In genomic region chr19:24030511-24030870, GRCm38 (mm10) we compare ENCODE assay signal across 9 mouse cellular contexts. TPM values are rescaled to one million over a fixed set of nuclear protein-coding genes. Genes with fewer than 3 reads are reported as not detected.
A peak's percentile ranks its signal among the peaks of the same experiment; 100 is the strongest.
DNase-seq lines count a peak whose midpoint lies in the region; ATAC-seq and TF ChIP-seq lines count a peak whose summit lies in the region.
"Had no signal": no experiment of that assay in that cellular context is flagged by ENCODE, and none has a peak within 500 bp of the region (broad histone marks: within the 10 kb centered on the region; RNA-seq: fewer than 3 reads in every experiment).

No protein-coding gene starts in this region.

- H3K9me3 ChIP-seq in ES-E14 (ENCODE audit: control insufficient read depth, insufficient read depth, low read depth, low read length): no peaks in the 10 kb centered on the region
- H3K9me3 ChIP-seq in forebrain, embryonic 10.5 days: no peaks in the 10 kb centered on the region
- H3K9me3 ChIP-seq in hindbrain, embryonic 13.5 days: no peaks in the 10 kb centered on the region
- H3K9me3 ChIP-seq in limb, embryonic 13.5 days: no peaks in the 10 kb centered on the region
- no peaks in the 10 kb centered on the region for H3K9me3 ChIP-seq in neural tube, embryonic 12.5 days

- no peak overlapping the region for H3K27ac ChIP-seq in ES-E14 (ENCODE audit: insufficient read depth, low read depth, low read length, poor library complexity, severe bottlenecking)
- peak overlapping the region; percentile 80 for H3K27ac ChIP-seq in forebrain, embryonic 10.5 days
- H3K27ac ChIP-seq in hindbrain, embryonic 13.5 days: peak overlapping the region; percentile 60
- H3K27ac ChIP-seq in limb, embryonic 13.5 days: no peak overlapping the region
- H3K27ac ChIP-seq in neural tube, embryonic 12.5 days: no peak overlapping the region

- H3K27me3 ChIP-seq in forebrain, embryonic 10.5 days (ENCODE audit: poor library complexity, severe bottlenecking): peaks cover 69% of the 10 kb centered on the region
- H3K27me3 ChIP-seq in hindbrain, embryonic 13.5 days: peaks cover 36% of the 10 kb centered on the region
- peaks cover 58% of the 10 kb centered on the region for H3K27me3 ChIP-seq in limb, embryonic 13.5 days
- H3K27me3 ChIP-seq in neural tube, embryonic 12.5 days (replicated peaks): peaks cover 23% of the 10 kb centered on the region

- H3K9ac ChIP-seq in ES-E14 (ENCODE audit: insufficient read depth, low read depth, low read length, poor library complexity, severe bottlenecking): peak overlapping the region; percentile 6
- peak overlapping the region; percentile 77 for H3K9ac ChIP-seq in hindbrain, embryonic 13.5 days
- H3K9ac ChIP-seq in limb, embryonic 13.5 days: peak overlapping the region; percentile 73
- peak overlapping the region; percentile 66 for H3K9ac ChIP-seq in neural tube, embryonic 12.5 days

- H3K4me3 ChIP-seq in ES-E14 (ENCODE audit: insufficient read depth in 1 of 2, low read depth in 1 of 2, low read length in 2 of 2, poor library complexity in 1 of 2, severe bottlenecking in 1 of 2): peak overlapping the region; percentile 63 to 76
- H3K4me3 ChIP-seq in forebrain, embryonic 10.5 days: peak overlapping the region; percentile 68
- peak overlapping the region; percentile 77 for H3K4me3 ChIP-seq in hindbrain, embryonic 13.5 days
- H3K4me3 ChIP-seq in limb, embryonic 13.5 days: peak overlapping the region; percentile 62
- peak overlapping the region; percentile 65 for H3K4me3 ChIP-seq in neural tube, embryonic 12.5 days

- ATAC-seq in hindbrain, embryonic 13.5 days (ENCODE audit: low FRiP score): peak; percentile 73
- peak; percentile 61 for ATAC-seq in limb, embryonic 13.5 days (ENCODE audit: low FRiP score, low read depth)
- ATAC-seq in neural tube, embryonic 12.5 days (ENCODE audit: low FRiP score, low read depth): peak; percentile 80

- no peaks in the 10 kb centered on the region for H3K36me3 ChIP-seq in ES-E14 (ENCODE audit: control insufficient read depth, insufficient read depth, low read length, poor library complexity, severe bottlenecking)
- H3K36me3 ChIP-seq in forebrain, embryonic 10.5 days (replicated peaks): no peaks in the 10 kb centered on the region
- no peaks in the 10 kb centered on the region for H3K36me3 ChIP-seq in hindbrain, embryonic 13.5 days
- H3K36me3 ChIP-seq in limb, embryonic 13.5 days: no peaks in the 10 kb centered on the region
- H3K36me3 ChIP-seq in neural tube, embryonic 12.5 days: no peaks in the 10 kb centered on the region

- WGBS in forebrain, embryonic 10.5 days: 3% methylated on average over 49 of the region's 49 CpGs
- WGBS in hindbrain, embryonic 13.5 days: under 1% methylated on average over 30 of the region's 49 CpGs
- 0% methylated on average over 42 of the region's 49 CpGs for WGBS in limb, embryonic 13.5 days
- WGBS in neural tube, embryonic 12.5 days: under 1% methylated on average over 45 of the region's 49 CpGs

- in situ Hi-C loops in ES-E14 (cut with MboI; ENCODE audit: low sequenced_read_pairs in 2 of 2, unreplicated experiment in 2 of 2): no loop called here

- peak overlapping the region; percentile 83 for H3K4me2 ChIP-seq in hindbrain, embryonic 13.5 days
- H3K4me2 ChIP-seq in limb, embryonic 13.5 days (replicated peaks): peak overlapping the region; percentile 98
- peak overlapping the region; percentile 93 for H3K4me2 ChIP-seq in neural tube, embryonic 12.5 days (replicated peaks)

- peaks cover 5 to 8% of the 10 kb centered on the region in 2 experiments for H3K4me1 ChIP-seq in ES-E14 (ENCODE audit: control insufficient read depth in 2 of 2, insufficient read depth in 2 of 2, low read length in 2 of 2, poor library complexity in 1 of 2)
- peaks cover 69% of the 10 kb centered on the region for H3K4me1 ChIP-seq in forebrain, embryonic 10.5 days
- peaks cover 19% of the 10 kb centered on the region for H3K4me1 ChIP-seq in hindbrain, embryonic 13.5 days (replicated peaks)
- peaks cover 7% of the 10 kb centered on the region for H3K4me1 ChIP-seq in limb, embryonic 13.5 days
- peaks cover 11% of the 10 kb centered on the region; the same call in 1 of the 2 replicates for H3K4me1 ChIP-seq in neural tube, embryonic 12.5 days

- DNase-seq in adrenal gland, postnatal 10 days: peak; percentile 47
- no peak for DNase-seq in adrenal gland, postnatal 4 days (ENCODE audit: low spot score in 2 of 2)
- no peak for DNase-seq in ES-E14 (ENCODE audit: low read depth, low spot score)
- DNase-seq in forebrain, embryonic 10.5 days (ENCODE audit: extremely low spot score, low spot score): no peak
- DNase-seq in yolk sac, embryonic 10.5 days (ENCODE audit: low spot score): no peak

TF ChIP-seq in ES-E14, 5 proteins besides CTCF, POLR2A, EP300 and RAD21:
- no peak for TF ChIP-seq HCFC1 (IDR thresholded peaks at IDR 0.05; ENCODE audit: borderline replicate concordance, insufficient read depth, low read length)
- TF ChIP-seq ZNF384 (IDR thresholded peaks at IDR 0.05; ENCODE audit: low read depth, low read length): no peak
- TF ChIP-seq ZC3H11A (IDR thresholded peaks at IDR 0.05; ENCODE audit: borderline replicate concordance, low read depth, low read length): no peak
- TF ChIP-seq MAFK (IDR thresholded peaks at IDR 0.05; ENCODE audit: insufficient read depth, low read depth, low read length): no peak
- no peak for TF ChIP-seq CHD2 (IDR thresholded peaks at IDR 0.05; ENCODE audit: low read depth, low read length)

RNA-seq across cellular contexts. Expression of gene Fam189a2, which starts 0.3 kb away (rescaled TPM):
- 10 to 100 TPM in 1 of 2 experiments, 1 to 10 TPM in 1; 9.8 to 14.1 TPM for total RNA-seq in adrenal gland, postnatal 10 days (2021)
- 10 to 100 TPM; 12.0 to 12.9 TPM for total RNA-seq in adrenal gland, postnatal 4 days (2021)
- total RNA-seq in ES-E14 (2012; rRNA removed): 1.2 and 1.6 TPM in 2 replicates
- 0.38 and 0.52 TPM in 2 replicates for polyA plus RNA-seq in forebrain, embryonic 10.5 days (2016; fragmentation: Nextera tagmentation; extraction: Ambion mirVana)
- polyA plus RNA-seq in hindbrain, embryonic 13.5 days (2015; fragmentation: Nextera tagmentation; extraction: Ambion mirVana): 1.5 and 1.6 TPM in 2 replicates
- 0.25 and 0.36 TPM in 2 replicates for polyA plus RNA-seq in limb, embryonic 13.5 days (2015; fragmentation: Nextera tagmentation; extraction: Ambion mirVana)
- polyA plus RNA-seq in neural tube, embryonic 12.5 days (2016; fragmentation: Nextera tagmentation; extraction: Ambion mirVana): 0.93 and 1.1 TPM in 2 replicates
- total RNA-seq: common myeloid progenitor, adult 5-6 weeks had no signal

Comparison
In these comparisons a context has a peak if more than half of its experiments do, and no peak if none do; other contexts are left out.
1. H3K27ac ChIP-seq: peak in forebrain, embryonic 10.5 days (single experiment) and hindbrain, embryonic 13.5 days (single experiment); none in ES-E14 (single experiment), limb, embryonic 13.5 days (single experiment) and neural tube, embryonic 12.5 days (single experiment).
2. H3K9ac ChIP-seq: peak in every context shown above with its lines; median percentile 77 in hindbrain, embryonic 13.5 days; 73 in limb, embryonic 13.5 days; 66 in neural tube, embryonic 12.5 days; 6 in ES-E14.
3. Peak in every context shown above with its lines, with median percentiles within 50 percentile points of each other: H3K4me3 ChIP-seq, ATAC-seq and H3K4me2 ChIP-seq.